Comparison of ENCODE assay signal across 9 mouse cellular contexts in genomic region chr6:28974498-28974897, GRCm38 (mm10).
"Had no signal": no experiment of that assay in that cellular context is flagged by ENCODE, and none has a peak within 500 bp of the region (broad histone marks: within the 10 kb centered on the region; RNA-seq: fewer than 3 reads in every experiment).

No protein-coding gene starts in this region.

- H3K36me3 ChIP-seq: kidney, embryonic 15.5 days; limb, embryonic 13.5 days; midbrain, embryonic 12.5 days had no signal

- H3K4me1 ChIP-seq: kidney, embryonic 15.5 days had no signal

- H3K9me3 ChIP-seq: kidney, embryonic 15.5 days; limb, embryonic 13.5 days; midbrain, embryonic 12.5 days had no signal

- H3K4me3 ChIP-seq: kidney, embryonic 15.5 days; left cerebral cortex, adult 2 months; limb, embryonic 13.5 days; midbrain, embryonic 12.5 days had no signal

- DNase-seq: lung, adult 18-20 months; thymus, postnatal 14 days had no signal

- H3K9ac ChIP-seq: kidney, embryonic 15.5 days; limb, embryonic 13.5 days; liver, embryonic 14.5 days; midbrain, embryonic 12.5 days had no signal

- ATAC-seq: midbrain, embryonic 16.5 days had no signal

- H3K4me2 ChIP-seq: kidney, embryonic 15.5 days; limb, embryonic 13.5 days; midbrain, embryonic 12.5 days had no signal

- H3K27ac ChIP-seq: kidney, embryonic 15.5 days; left cerebral cortex, adult 2 months; limb, embryonic 13.5 days; liver, embryonic 14.5 days; midbrain, embryonic 12.5 days; stomach, postnatal 0 days had no signal
